Mouse (Mus musculus): ENCODE results near the gene C1qtnf5.

The C1qtnf5 gene

GRCm38 (mm10) chr9:44078955-44079756 lies 27.9 kb upstream of the C1qtnf5 start:
- DNase-seq (ENCODE audit: low spot score in 2 of 2), result peak in 1 of 2 experiments; percentile 51

GRCm38 (mm10) chr9:44079997-44080780 lies 26.9 kb upstream of the C1qtnf5 start:
- no peak for DNase-seq (ENCODE audit: low spot score in 2 of 2)

DNA sequence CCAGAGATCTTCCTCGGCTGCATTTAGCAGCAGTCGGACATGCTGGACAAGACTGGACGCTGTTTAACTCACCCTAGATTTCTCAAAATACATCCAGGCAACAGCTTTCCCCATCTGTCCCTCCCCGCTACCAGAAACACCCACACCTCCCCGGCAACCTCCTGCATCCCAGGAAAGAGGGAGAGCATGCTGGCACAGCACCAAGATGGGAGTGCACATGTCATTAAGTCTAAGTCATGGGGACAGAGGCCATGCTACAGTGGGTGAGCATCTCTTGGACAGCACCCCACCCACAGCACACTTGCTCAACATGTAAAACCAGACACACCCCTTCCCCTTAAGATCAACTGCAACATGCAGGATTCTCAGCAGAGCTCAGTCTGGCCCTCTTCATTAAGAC lies 26.1 kb upstream of the C1qtnf5 start:
- DNase-seq (ENCODE audit: low spot score in 2 of 2), result peak; percentile 62 to 68

- DNase-seq (ENCODE audit: low spot score in 2 of 2), result no peak
Observed at GRCm38 (mm10) chr9:44081581-44081980, 25.5 kb upstream of the C1qtnf5 start.

GRCm38 (mm10) chr9:44082266-44082665 lies 24.8 kb upstream of the C1qtnf5 start:
- no peak for DNase-seq (ENCODE audit: low spot score in 2 of 2)

DNA sequence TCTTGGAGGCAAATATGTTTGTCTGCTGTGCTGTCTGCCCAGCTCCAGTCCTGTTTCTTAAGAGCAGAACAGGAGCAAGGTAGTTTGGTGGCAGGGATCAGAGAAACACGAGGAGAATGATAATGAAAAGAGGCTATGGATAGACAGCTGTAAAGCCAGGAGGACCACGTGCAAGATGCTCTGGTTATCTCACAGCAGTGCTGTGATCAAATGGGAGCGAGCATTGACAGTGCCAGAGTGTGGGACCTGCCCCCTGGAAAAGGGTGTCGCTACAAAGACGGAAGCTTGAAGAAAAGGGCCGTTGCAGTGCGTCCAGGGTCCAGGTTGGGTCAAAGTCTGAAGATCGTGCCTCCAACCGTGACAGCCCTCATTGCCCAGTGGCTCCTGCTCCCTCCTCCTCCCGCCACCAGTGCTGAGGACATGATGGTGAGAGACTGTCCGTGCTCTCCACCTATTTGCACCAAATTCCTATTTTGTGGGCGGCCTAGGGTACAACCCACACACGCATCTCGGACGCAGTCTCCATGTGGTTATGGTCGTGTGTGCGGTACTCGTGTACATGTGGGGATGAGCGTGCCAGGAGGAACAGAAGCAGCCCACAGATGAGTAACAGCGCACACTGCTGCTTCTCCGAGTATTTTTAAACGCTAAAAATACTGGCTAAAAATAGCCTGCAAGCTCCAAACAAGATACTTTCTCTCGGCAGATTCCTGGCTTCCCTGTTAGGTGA lies 23.5 kb upstream of the C1qtnf5 start:
- DNase-seq (ENCODE audit: low spot score in 2 of 2), result peak; percentile 76 to 87

GRCm38 (mm10) chr9:44084236-44084635 lies 22.8 kb upstream of the C1qtnf5 start:
- DNase-seq (ENCODE audit: low spot score in 2 of 2), result no peak

GRCm38 (mm10) chr9:44084659-44085229 lies 22.3 kb upstream of the C1qtnf5 start:
- peak; percentile 90 to 92 for DNase-seq (ENCODE audit: low spot score in 2 of 2)

DNA sequence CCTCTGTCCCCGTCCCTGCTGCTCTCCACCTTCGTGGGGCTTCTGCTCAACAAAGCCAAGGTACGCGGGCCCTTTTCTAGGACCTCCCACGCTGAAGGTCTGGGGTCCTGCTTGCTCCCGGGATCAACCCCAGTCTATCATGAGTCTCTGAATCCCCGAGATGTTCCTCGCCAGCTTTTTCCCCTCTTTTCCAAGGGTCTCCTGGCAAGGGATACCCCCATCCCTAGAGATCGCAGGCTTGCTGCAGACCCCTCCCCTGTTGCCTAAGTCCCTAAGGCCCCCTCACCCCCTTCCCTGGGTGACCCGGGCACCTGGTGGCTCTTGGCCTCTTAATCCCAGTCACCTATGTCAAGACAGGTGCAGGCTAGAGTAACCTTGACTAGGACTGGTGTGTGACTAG lies 21.8 kb upstream of the C1qtnf5 start:
- no peak for DNase-seq (ENCODE audit: low spot score in 2 of 2)

- DNase-seq (ENCODE audit: low spot score in 2 of 2), result peak; percentile 78 to 83
Observed at GRCm38 (mm10) chr9:44085741-44086665, 21.0 kb upstream of the C1qtnf5 start.

- no peak for DNase-seq (ENCODE audit: low spot score in 2 of 2)
Observed at GRCm38 (mm10) chr9:44086960-44087359, 20.1 kb upstream of the C1qtnf5 start.

- peak; percentile 58 to 77 for DNase-seq (ENCODE audit: low spot score in 2 of 2)
Observed at GRCm38 (mm10) chr9:44087761-44088455, 19.1 kb upstream of the C1qtnf5 start.

GRCm38 (mm10) chr9:44088877-44089608 lies 18.0 kb upstream of the C1qtnf5 start:
- DNase-seq (ENCODE audit: low spot score in 2 of 2), result no peak

- peak; percentile 86 to 89 for DNase-seq (ENCODE audit: low spot score in 2 of 2)
Observed at GRCm38 (mm10) chr9:44093612-44094503, 13.2 kb upstream of the C1qtnf5 start.

GRCm38 (mm10) chr9:44094737-44095136 lies 12.3 kb upstream of the C1qtnf5 start:
- no peak for DNase-seq (ENCODE audit: low spot score in 2 of 2)

DNA sequence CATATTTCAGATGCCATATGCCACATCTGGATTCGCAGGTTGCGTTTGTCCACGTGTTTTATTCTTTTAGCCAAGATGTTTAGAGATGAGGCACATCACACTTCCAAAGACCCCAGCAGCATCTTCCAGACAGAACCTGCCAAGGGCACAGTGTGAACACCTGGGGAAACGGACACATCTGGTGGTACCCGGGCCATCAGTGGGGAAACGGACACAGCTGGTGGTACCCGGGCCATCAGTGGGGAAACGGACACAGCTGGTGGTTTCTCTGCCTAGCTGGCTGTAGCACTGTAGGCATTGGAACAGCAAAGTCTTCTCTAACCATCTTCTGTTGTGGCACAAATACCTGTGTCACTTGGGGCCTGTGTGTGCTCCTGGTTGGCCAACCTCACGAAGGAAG lies 11.3 kb upstream of the C1qtnf5 start:
- DNase-seq (ENCODE audit: low spot score in 2 of 2), result no peak

- DNase-seq (ENCODE audit: low spot score in 2 of 2), result no peak
Observed at GRCm38 (mm10) chr9:44096536-44096935, 10.5 kb upstream of the C1qtnf5 start.

- DNase-seq (ENCODE audit: low spot score in 2 of 2), result no peak
Observed at GRCm38 (mm10) chr9:44101490-44101889, 5.6 kb upstream of the C1qtnf5 start, which contains the start of gene Mfrp. TSS of gene Mfrp (plus strand) at chr9:44101729.

Measured in frontal cortex, postnatal 36 days (tissue).